Mouse (Mus musculus): ENCODE results near the gene Rtn4rl1.

The Rtn4rl1 gene

GRCm38 (mm10) chr11:75189713-75190370, 3.7 kb upstream of the Rtn4rl1 start:
- no peak for DNase-seq (ENCODE audit: extremely low spot score)

DNA sequence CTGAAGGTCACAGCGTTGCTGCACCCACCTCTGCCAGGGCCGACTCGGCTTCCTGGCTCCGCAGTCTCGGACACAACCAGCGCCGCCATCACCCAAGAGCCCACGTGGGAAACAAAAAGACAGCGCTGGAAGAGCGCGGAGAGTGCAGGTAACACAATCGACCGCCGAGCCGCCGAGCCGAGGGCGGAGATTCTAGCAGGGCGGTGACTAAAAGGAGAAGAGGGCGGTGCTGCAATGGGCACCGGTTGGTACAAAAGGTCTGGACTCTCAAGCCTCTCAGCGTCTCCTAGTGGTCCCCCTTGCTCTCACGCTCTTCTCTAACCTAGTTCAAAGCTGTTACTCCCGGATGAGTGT, 3.2 kb upstream of the Rtn4rl1 start:
- peak; percentile 83 for DNase-seq (ENCODE audit: extremely low spot score)

DNA sequence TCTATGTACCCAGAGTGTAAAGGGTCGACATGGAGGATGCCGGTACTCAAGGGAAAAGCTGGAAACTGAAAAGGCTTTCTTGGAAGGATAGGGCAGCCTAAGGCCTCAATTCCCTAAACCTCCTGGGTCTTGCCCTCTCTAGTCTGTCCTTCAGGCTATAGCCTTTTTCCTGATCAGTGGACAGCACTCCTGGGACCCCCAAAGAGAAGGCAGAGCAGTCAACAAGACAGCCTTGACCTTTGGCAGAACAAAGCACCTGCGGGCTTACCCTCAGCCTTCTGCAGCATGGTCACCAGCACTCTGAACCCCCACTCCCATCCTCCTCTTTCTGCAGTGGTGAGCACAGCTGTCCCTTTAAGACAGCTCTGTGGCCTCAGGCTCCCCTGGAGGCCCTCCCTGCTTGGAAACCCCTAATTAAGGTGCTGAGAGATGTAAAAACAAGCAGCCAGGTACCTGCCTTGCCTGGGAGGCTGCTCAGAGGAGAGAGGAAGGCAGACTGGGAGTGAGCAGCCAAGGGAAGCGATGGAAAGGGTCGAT, 2.6 kb upstream of the Rtn4rl1 start, which contains the start of gene Dph1:
TSS of gene Dph1 (minus strand) at position 337 of the 537 bp plus-strand sequence.
- DNase-seq (ENCODE audit: extremely low spot score): no peak

DNA sequence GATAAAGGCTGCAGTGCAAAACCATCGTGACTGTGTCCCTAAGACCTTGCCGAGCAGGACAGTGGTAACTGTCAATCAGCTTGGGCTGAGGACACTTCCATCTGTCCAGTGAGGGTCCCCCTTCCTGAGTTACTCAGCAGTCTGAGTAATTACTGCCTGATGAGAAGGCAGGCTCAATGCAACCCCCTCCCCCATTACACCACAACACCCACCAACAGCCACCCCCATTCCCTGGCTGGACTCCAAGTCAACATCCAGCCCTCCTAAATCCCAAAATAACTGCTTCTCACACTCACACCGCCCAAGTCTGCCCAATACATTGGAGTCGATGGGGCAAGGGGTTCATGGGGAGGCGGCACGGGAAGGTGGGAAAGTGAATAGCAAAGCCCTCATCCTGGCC, 1.7 kb upstream of the Rtn4rl1 start:
- DNase-seq (ENCODE audit: extremely low spot score): no peak

GRCm38 (mm10) chr11:75192336-75193214, 1.0 kb upstream of the Rtn4rl1 start:
- DNase-seq (ENCODE audit: extremely low spot score): peak; percentile 76

GRCm38 (mm10) chr11:75194121-75194849, 702 bp downstream of the Rtn4rl1 start:
- no peak for DNase-seq (ENCODE audit: extremely low spot score)

- peak; percentile 69 for DNase-seq (ENCODE audit: extremely low spot score)
Observed at GRCm38 (mm10) chr11:75194850-75195461, 1.4 kb downstream of the Rtn4rl1 start.

GRCm38 (mm10) chr11:75196131-75196530, 2.5 kb downstream of the Rtn4rl1 start:
- no peak for DNase-seq (ENCODE audit: extremely low spot score)

DNA sequence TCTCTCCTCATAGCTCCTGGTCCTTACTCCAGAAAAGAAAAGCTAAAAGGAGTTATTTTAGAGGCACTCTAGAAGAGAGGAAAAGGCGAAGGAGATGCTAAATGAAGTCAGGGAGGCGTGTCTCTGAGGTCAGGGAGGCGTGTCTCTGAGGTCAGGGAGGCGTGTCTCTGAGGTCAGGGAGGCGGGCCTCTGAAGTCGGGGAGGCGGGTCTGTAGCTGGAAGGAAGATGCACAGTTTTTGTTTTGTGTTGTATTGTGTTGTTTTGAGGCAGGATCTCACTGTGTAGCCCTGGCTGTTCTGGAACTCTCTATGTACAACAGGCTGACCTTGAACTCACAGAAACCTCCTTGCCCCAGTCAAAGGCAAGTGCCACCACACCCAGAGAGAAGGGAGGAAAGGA, 4.4 kb downstream of the Rtn4rl1 start:
- DNase-seq (ENCODE audit: extremely low spot score): no peak

DNA sequence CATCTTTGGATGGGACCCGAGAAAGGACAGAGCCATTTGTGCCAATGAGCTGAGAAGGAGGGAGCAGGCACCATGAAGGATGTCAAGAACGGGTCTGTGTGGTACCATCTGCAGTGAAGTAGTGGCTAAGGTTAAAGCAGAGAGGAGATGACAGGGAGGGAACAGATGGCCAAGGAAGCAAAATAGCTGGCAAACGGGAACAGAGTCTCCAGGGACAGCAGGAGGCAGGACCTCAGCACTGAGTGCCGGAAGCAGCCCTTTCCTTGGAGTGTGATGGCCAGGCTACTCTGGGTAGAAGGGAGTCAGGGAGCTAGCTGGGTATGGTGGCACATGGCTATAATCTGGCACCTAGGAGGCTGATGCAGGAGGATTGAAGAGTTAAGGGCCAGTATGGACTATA, 5.2 kb downstream of the Rtn4rl1 start:
- no peak for DNase-seq (ENCODE audit: extremely low spot score)

GRCm38 (mm10) chr11:75199951-75200350, 6.4 kb downstream of the Rtn4rl1 start:
- DNase-seq (ENCODE audit: extremely low spot score): no peak

DNA sequence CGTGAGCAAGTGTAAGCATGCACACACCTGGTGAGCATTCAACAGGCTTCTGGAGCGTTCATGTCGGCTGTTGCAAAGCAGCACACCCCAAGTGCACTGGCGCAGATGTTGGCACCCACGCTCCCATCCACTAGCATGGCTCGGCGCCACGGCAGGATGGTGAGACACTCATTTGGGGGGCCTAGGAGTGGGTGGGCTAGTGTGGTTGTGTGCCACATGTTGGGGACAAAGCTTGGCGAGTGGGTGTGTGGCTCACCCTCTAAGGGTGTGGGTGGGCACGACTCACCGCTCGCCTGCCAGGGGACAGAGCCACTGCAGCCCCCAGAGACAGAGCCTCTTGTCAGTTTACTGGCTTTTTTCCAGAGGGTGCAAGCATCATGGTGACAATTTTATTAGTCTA, 7.4 kb downstream of the Rtn4rl1 start:
- no peak for DNase-seq (ENCODE audit: extremely low spot score)

GRCm38 (mm10) chr11:75201721-75202120, 8.1 kb downstream of the Rtn4rl1 start:
- DNase-seq (ENCODE audit: extremely low spot score): no peak

DNA sequence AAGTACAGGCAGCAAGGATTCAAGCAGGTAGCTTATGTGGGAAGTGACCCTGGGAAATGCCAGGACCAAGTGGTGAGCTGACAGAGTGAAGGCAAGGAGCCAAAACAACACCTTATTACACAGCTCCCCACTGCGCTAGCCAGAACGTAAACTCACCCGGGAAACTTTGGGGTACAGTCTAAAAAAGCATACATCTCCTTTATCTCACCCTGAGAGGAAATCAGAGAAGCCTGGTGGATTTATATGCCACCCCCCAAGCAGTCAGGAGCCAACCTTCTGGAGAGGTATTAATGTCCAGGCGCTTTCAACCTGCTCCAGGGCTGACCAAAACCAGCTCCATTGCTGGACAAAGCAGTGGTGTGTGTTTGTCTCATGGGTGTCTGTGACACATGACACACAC, 10.3 kb downstream of the Rtn4rl1 start:
- DNase-seq (ENCODE audit: extremely low spot score): no peak

- DNase-seq (ENCODE audit: extremely low spot score): no peak
Observed at GRCm38 (mm10) chr11:75204472-75204871, 10.9 kb downstream of the Rtn4rl1 start.

GRCm38 (mm10) chr11:75206347-75206746, 12.8 kb downstream of the Rtn4rl1 start:
- no peak for DNase-seq (ENCODE audit: extremely low spot score)

- no peak for DNase-seq (ENCODE audit: extremely low spot score)
Observed at GRCm38 (mm10) chr11:75209363-75209762, 15.8 kb downstream of the Rtn4rl1 start.

DNA sequence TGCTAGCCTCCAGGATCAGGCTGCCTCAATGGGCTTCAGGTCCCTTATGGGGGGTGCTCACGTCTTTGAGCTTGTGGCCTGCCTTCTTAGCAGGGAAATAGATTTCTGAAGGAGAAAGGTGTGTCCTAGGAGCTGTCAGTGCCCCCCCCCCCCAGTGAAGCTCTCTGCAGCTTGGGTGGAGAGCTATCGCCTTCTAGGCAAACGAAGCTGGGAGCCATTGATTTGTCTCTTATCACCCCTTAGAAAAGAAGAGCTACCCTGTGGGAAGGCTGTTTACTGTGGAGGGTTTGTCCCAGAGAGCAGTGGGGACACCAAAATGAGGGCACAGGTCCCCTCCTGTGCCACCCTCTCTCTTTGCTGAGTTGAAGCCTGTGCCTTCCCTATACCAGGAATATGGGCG, 16.5 kb downstream of the Rtn4rl1 start:
- no peak for DNase-seq (ENCODE audit: extremely low spot score)

GRCm38 (mm10) chr11:75210755-75211154, 17.2 kb downstream of the Rtn4rl1 start:
- DNase-seq (ENCODE audit: extremely low spot score): no peak

GRCm38 (mm10) chr11:75212031-75212667, 18.6 kb downstream of the Rtn4rl1 start:
- no peak for DNase-seq (ENCODE audit: extremely low spot score)

GRCm38 (mm10) chr11:75212876-75213275, 19.3 kb downstream of the Rtn4rl1 start:
- DNase-seq (ENCODE audit: extremely low spot score): no peak
